Mouse (Mus musculus) liver, embryonic 13.5 days (tissue): Measurements from ENCODE around the gene Ap4b1. TPM values are rescaled to one million over a fixed set of nuclear protein-coding genes. Genes with fewer than 3 reads are reported as not detected.

Experiments
- ATAC-seq: fragments of 200-750 bp; cut with Nextera tagmentation; 2 replicates; pipeline ENCODE4 v1.8.0; 2017; ENCODE audit warnings: low read depth, mild to moderate bottlenecking, moderate number of reproducible peaks, moderate library complexity
- DNase-seq: peaks from one replicate; pipeline ENCODE4 v3.0.0; 2022
- H3K27ac ChIP-seq: fragments of 300-500 bp; sonication (generic); 2 replicates; pipeline ENCODE4 v1.5.1; 2015; ENCODE audit warnings: moderate library complexity, mild to moderate bottlenecking, inconsistent platforms
- H3K27me3 ChIP-seq: fragments of 300-500 bp; sonication (generic); 2 replicates; pipeline ENCODE4 v1.6.1; 2015; ENCODE audit warnings: mild to moderate bottlenecking, inconsistent platforms
- H3K36me3 ChIP-seq: fragments of 300-500 bp; sonication (generic); 2 replicates; pipeline ENCODE4 v1.6.1; 2015; ENCODE audit warnings: mild to moderate bottlenecking, inconsistent platforms
- H3K4me1 ChIP-seq: fragments of 300-500 bp; sonication (generic); replicated peaks from 2 replicates; pipeline ENCODE4 v1.6.1; 2015; ENCODE audit warnings: inconsistent platforms
- H3K4me2 ChIP-seq: fragments of 300-500 bp; sonication (generic); 2 replicates; pipeline ENCODE4 v1.6.1; 2015; ENCODE audit warnings: inconsistent platforms, mild to moderate bottlenecking, moderate library complexity
- H3K4me3 ChIP-seq: fragments of 300-500 bp; sonication (generic); replicated peaks from 2 replicates; pipeline ENCODE4 v1.5.1; 2015; ENCODE audit warnings: mild to moderate bottlenecking, inconsistent platforms
- H3K9ac ChIP-seq: fragments of 300-500 bp; sonication (generic); 2 replicates; pipeline ENCODE4 v1.6.1; 2015; ENCODE audit warnings: mild to moderate bottlenecking, inconsistent platforms
- H3K9me3 ChIP-seq: fragments of 300-500 bp; sonication (generic); replicated peaks from 2 replicates; pipeline ENCODE4 v1.6.1; 2016; ENCODE audit warnings: inconsistent platforms
- WGBS: fragments of 180-500 bp; shearing (Covaris S2); methylation state at CpG from one replicate; pipeline ENCODE4 v1.1.7; 2015; ENCODE audit not compliant: insufficient replicate concordance; 5-methylcytosine and 5-hydroxymethylcytosine counted together
- polyA plus RNA-seq: library from polyadenylated mRNA; unstranded; fragments of >200 nt; fragmentation: Nextera tagmentation; extraction: Ambion mirVana; gene quantifications from 2 replicates; pipeline ENCODE4 v1.2.1, GENCODE M21; 2015

Ap4b1 gene
- polyA plus RNA-seq = 13.2 and 15.1 TPM in 2 replicates

- H3K4me1 ChIP-seq = peaks cover 56% of the 10 kb centered on the region
- WGBS = under 1% methylated on average over 62 of the region's 70 CpGs
- DNase-seq (peak; percentile 84), ATAC-seq (peak; percentile 91)
- no peaks in the 10 kb centered on the region for H3K9me3 ChIP-seq
- H3K4me3 ChIP-seq = peak within 1 kb of the TSS; percentile 85
- H3K36me3 ChIP-seq = peaks cover 47% of the 10 kb centered on the region
- peak within 1 kb of the TSS; percentile 97 for H3K27ac ChIP-seq
- H3K4me2 ChIP-seq = peak within 1 kb of the TSS; percentile 73
- no peaks in the 10 kb centered on the region for H3K27me3 ChIP-seq
- peak within 1 kb of the TSS; percentile 94 for H3K9ac ChIP-seq
These were observed at the start of gene Ap4b1, which contains the start of the genes Dclre1b and Gm43064 for GRCm38 (mm10) chr3:103808891-103809798. Gene Ap4b1, plus strand, starts transcription at chr3:103809520. Gene Dclre1b, minus strand, starts transcription at chr3:103809444. Gene Gm43064, plus strand, starts transcription at chr3:103809573.

DNA sequence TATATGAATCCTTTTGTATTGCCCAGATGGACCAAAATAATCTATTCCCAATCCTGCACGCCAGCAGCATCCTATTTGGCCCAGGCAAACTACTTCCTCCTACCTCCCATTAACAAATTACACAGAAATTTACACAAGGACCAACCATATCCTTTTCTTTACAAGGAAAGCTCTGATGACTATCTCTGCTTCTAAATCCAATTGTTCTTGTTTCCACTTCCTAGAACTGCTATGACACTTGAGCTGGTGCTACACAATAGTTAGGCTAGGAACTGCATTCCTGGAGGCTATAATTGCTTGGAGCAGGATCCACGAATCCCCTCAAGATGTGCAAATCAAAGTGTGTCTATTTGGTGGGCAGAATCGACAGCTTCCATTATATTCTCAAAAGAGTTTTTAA lies 42.5 kb upstream of the Ap4b1 start:
- H3K4me2 ChIP-seq = no peak overlapping the region
- H3K9ac ChIP-seq = no peak overlapping the region
- H3K27ac ChIP-seq = no peak overlapping the region
- H3K27me3 ChIP-seq = no peaks in the 10 kb centered on the region
- WGBS = 79% methylated on average over 3 of the region's 3 CpGs
- ATAC-seq (no peak), DNase-seq (no peak)
- no peak overlapping the region for H3K4me3 ChIP-seq
- H3K9me3 ChIP-seq = no peaks in the 10 kb centered on the region
- peaks cover 88% of the 10 kb centered on the region for H3K36me3 ChIP-seq
- H3K4me1 ChIP-seq = peaks cover under 1% of the 10 kb centered on the region; the same call in 1 of the 2 replicates

DNA sequence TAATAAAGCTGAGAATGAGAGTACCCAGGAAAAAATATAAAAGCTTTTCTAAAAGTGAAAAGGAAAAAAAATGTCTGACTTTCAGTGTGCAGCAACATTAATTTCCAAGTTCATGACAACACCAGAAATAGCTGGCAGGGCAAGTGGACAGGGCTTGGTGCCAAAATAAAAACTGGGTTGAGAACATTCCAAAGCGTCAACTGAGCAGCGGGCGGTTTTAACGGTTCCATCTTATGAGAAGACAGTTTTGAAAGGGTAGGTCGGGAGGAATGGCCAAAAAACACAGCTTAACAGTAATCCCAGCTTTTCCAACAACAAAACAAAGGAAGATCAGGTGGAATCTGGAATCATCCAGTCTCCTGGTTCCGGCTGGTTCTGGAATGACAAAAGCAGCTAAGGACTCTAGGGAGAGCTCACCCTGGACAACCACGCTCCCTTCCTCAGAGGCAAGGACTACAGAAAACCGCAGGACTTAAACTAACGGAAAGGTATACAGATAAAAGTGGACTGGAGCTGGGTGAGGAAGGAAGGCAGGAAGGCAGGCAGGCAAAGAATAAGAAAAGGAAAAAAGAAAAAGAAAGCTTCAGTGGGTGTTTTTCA lies 37.7 kb upstream of the Ap4b1 start:
- H3K27ac ChIP-seq = no peak overlapping the region; the same call in 1 of the 2 replicates
- H3K4me3 ChIP-seq = no peak overlapping the region
- no peak overlapping the region for H3K4me2 ChIP-seq
- H3K9me3 ChIP-seq = no peaks in the 10 kb centered on the region
- ATAC-seq (no peak), DNase-seq (no peak)
- no peaks in the 10 kb centered on the region for H3K27me3 ChIP-seq
- H3K36me3 ChIP-seq = peaks cover 86% of the 10 kb centered on the region
- no peak overlapping the region for H3K9ac ChIP-seq
- H3K4me1 ChIP-seq = peaks cover 14% of the 10 kb centered on the region
- 86% methylated on average over 9 of the region's 9 CpGs for WGBS

GRCm38 (mm10) chr3:103772846-103773245 lies 36.5 kb upstream of the Ap4b1 start:
- no peak overlapping the region for H3K27ac ChIP-seq
- H3K36me3 ChIP-seq = peaks cover 89% of the 10 kb centered on the region
- no peaks in the 10 kb centered on the region for H3K27me3 ChIP-seq
- H3K4me2 ChIP-seq = no peak overlapping the region
- peaks cover 14% of the 10 kb centered on the region for H3K4me1 ChIP-seq
- H3K9ac ChIP-seq = no peak overlapping the region
- H3K9me3 ChIP-seq = no peaks in the 10 kb centered on the region
- 56% methylated on average over 4 of the region's 4 CpGs for WGBS
- DNase-seq (no peak), ATAC-seq (no peak)
- H3K4me3 ChIP-seq = no peak overlapping the region

- ATAC-seq (no peak), DNase-seq (no peak)
- Histone ChIP-seq H3K4me1 (peaks cover 20% of the 10 kb centered on the region), H3K27ac (no peak overlapping the region), H3K36me3 (peaks cover 89% of the 10 kb centered on the region), H3K9me3 (no peaks in the 10 kb centered on the region), H3K4me3 (no peak overlapping the region), H3K27me3 (no peaks in the 10 kb centered on the region), H3K4me2 (no peak overlapping the region), H3K9ac (no peak overlapping the region)
- WGBS = 77% methylated on average over 3 of the region's 3 CpGs
These were observed 35.8 kb upstream of the Ap4b1 start for GRCm38 (mm10) chr3:103773508-103773907.

DNA sequence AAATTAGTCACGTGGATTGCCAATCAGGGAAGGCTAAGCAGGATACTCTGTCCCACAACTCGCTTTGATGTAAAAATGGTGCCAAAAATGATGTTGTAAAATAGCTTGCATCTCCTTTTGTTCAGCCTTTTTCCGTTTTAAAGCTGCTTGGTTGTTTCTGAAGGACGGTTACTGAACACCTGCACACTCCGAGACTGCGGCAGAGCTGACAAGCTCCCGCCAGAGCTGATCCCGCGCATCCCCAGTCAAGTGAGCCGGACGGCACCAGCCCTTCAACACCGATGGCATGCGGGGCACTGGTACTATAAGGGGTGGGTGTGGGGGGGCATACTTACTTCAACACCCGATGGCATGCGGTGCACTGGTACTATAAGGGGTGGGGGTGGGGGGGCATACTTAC lies 35.3 kb upstream of the Ap4b1 start:
- H3K27me3 ChIP-seq = no peaks in the 10 kb centered on the region
- 95% methylated on average over 15 of the region's 15 CpGs for WGBS
- DNase-seq (no peak), ATAC-seq (no peak)
- no peak overlapping the region for H3K4me2 ChIP-seq
- peaks cover 86% of the 10 kb centered on the region for H3K36me3 ChIP-seq
- no peak overlapping the region for H3K4me3 ChIP-seq
- H3K4me1 ChIP-seq = peaks cover 25% of the 10 kb centered on the region
- no peak overlapping the region for H3K9ac ChIP-seq
- H3K9me3 ChIP-seq = no peaks in the 10 kb centered on the region
- no peak overlapping the region for H3K27ac ChIP-seq

DNA sequence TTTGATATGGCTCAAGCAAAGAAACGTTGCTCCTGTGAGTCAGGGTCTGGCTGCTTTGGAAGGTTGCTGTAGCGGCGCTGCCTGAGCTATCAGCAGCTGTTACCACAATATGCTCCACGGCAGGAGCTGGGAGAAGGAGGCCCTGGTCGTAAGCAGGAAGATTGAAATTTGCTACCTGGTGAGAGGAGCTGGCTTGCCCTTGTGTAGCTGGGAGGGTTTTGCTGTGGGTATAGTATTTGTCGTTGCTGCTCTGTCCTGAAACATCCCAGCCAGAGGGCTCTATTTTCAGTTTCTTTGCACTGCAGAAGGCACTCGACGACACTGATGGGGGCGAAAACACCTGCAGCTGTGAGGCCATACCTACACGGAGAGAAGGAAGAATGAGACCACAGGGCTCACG lies 31.4 kb upstream of the Ap4b1 start:
- H3K9me3 ChIP-seq = no peaks in the 10 kb centered on the region
- DNase-seq (no peak), ATAC-seq (no peak)
- WGBS = 80% methylated on average over 11 of the region's 11 CpGs
- H3K27me3 ChIP-seq = no peaks in the 10 kb centered on the region
- H3K27ac ChIP-seq = no peak overlapping the region
- no peak overlapping the region for H3K4me2 ChIP-seq
- peaks cover 49% of the 10 kb centered on the region for H3K36me3 ChIP-seq
- no peak overlapping the region for H3K4me3 ChIP-seq
- H3K9ac ChIP-seq = no peak overlapping the region
- peaks cover 56% of the 10 kb centered on the region for H3K4me1 ChIP-seq

DNA sequence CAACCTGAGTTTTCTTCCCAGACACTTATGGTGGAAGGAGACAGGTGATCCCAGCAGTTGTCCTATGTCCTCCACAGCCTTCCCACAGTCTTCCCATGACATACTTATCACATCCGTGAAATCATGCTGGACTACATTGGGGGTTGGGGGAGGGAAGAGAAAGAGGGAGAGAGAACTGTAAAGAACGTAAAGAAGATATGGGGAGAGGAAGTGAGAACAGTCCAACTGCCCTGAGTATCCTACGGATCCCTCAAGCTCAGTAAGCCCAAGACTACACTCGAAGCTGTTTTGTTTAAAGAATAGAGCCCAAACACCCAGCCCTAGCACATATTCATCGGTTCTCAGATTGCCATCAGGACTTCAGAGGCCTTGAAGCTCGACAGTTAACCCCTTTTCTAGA lies 30.7 kb upstream of the Ap4b1 start:
- H3K4me2 ChIP-seq = no peak overlapping the region
- 67% methylated on average over 6 of the region's 6 CpGs for WGBS
- DNase-seq = no peak

DNA sequence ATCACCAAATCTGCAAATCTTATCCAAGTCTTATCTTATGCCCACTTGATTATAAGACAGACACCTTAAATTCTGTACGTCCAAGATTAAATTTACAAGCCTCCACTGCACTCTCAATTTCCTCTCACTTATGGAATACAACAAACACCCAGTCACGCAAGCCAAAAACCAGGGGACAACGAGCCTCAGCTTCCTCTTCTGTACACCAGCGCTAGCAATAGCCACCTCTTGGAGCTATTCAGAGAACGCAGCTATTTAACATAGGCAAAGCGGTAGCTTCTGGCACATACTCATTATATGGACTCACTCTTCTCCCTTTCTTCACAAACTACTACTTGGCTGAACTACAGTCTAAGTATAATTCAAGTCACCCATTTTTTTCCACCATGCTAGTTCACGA lies 30.1 kb upstream of the Ap4b1 start:
- Histone ChIP-seq H3K4me2 (no peak overlapping the region), H3K4me3 (no peak overlapping the region), H3K9me3 (no peaks in the 10 kb centered on the region), H3K27ac (peak overlapping the region; percentile 43; the same call in 1 of the 2 replicates), H3K27me3 (no peaks in the 10 kb centered on the region), H3K4me1 (peaks cover 64% of the 10 kb centered on the region), H3K9ac (no peak overlapping the region), H3K36me3 (peaks cover 47% of the 10 kb centered on the region)
- DNase-seq = no peak
- no peak for ATAC-seq
- WGBS = 56% methylated on average over 7 of the region's 7 CpGs

More for the DNA sequence above, 30.7 kb upstream of the Ap4b1 start:
- Histone ChIP-seq H3K9ac (no peak overlapping the region), H3K4me3 (no peak overlapping the region), H3K27me3 (no peaks in the 10 kb centered on the region), H3K27ac (no peak overlapping the region), H3K9me3 (no peaks in the 10 kb centered on the region), H3K4me1 (peaks cover 59% of the 10 kb centered on the region), H3K36me3 (peaks cover 48% of the 10 kb centered on the region)
- no peak for ATAC-seq

DNA sequence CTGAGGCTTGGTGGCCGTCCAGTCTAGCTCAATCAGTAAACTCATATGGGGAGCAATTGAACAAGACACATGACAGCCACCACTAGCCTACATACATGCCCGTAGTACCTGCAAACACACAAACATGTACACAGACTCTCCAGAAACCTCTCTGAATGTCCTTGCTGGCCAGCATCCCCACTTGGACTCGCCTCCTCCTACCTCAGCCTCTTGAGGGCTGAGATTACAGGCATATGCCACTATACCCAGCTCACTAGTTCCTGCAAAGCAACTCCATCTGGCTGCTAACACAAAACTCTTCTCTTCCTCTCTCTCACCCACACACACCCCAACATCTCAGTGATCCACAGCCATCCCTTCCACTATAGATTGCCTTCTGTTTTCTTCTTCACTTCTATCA lies 29.0 kb upstream of the Ap4b1 start:
- 75% methylated on average over 3 of the region's 3 CpGs for WGBS
- H3K27me3 ChIP-seq = no peaks in the 10 kb centered on the region
- no peak overlapping the region for H3K4me3 ChIP-seq
- H3K36me3 ChIP-seq = peaks cover 40% of the 10 kb centered on the region
- peaks cover 72% of the 10 kb centered on the region for H3K4me1 ChIP-seq
- H3K4me2 ChIP-seq = no peak overlapping the region
- DNase-seq = no peak
- no peak overlapping the region for H3K27ac ChIP-seq
- no peak overlapping the region for H3K9ac ChIP-seq
- no peak for ATAC-seq
- no peaks in the 10 kb centered on the region for H3K9me3 ChIP-seq

DNA sequence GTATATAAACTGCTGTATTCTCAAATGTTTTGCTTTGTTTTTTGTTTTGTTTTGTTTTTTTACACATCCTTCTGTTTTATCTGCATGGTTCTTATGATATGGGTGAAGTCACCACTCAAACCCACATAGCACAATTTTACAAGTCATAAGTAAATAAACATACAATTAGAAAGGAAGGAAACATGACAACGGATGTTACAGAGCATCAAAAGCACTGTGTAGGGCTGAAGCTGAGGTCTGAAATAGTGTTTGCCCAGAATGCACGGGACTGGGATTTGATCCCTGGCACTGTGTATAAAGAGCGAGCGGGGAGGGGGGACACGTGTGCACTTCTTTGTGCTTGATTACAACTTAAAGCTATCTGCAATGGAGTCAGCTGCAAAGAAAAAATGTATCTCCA lies 28.5 kb upstream of the Ap4b1 start:
- DNase-seq = no peak
- 81% methylated on average over 5 of the region's 5 CpGs for WGBS
- ATAC-seq = no peak
- Histone ChIP-seq H3K9ac (no peak overlapping the region), H3K4me2 (no peak overlapping the region), H3K4me1 (peaks cover 76% of the 10 kb centered on the region), H3K27ac (no peak overlapping the region), H3K4me3 (no peak overlapping the region), H3K9me3 (no peaks in the 10 kb centered on the region), H3K27me3 (no peaks in the 10 kb centered on the region), H3K36me3 (peaks cover 35% of the 10 kb centered on the region)
